Mouse (Mus musculus): Measurements from ENCODE around the gene Cacna1b. TPM values are rescaled to one million over a fixed set of nuclear protein-coding genes. Genes with fewer than 3 reads are reported as not detected.
A peak's percentile ranks its signal among the peaks of the same experiment; 100 is the strongest.

Gene Cacna1b
- polyA plus RNA-seq, 1 experiment from 2014 or later = 0.13 TPM

GRCm38 (mm10) chr2:24679012-24679651 is 83.8 kb downstream of the Cacna1b start:
- peak overlapping the region; percentile 54 for H3K4me2 ChIP-seq (ENCODE audit: low read depth, low read length)
- H3K9me3 ChIP-seq (replicated peaks; ENCODE audit: control insufficient read depth, low read length) = no peaks in the 10 kb centered on the region
- H3K4me1 ChIP-seq (ENCODE audit: control insufficient read depth, insufficient read depth, low read length) = no peaks in the 10 kb centered on the region
- peak; percentile 58 for ATAC-seq (replicated peaks; ENCODE audit: extremely low read depth, insufficient read depth, low FRiP score)
- 27% methylated on average over 50 of the region's 50 CpGs for WGBS
- H3K4me3 ChIP-seq (ENCODE audit: low read length) = peak overlapping the region; percentile 21
- H3K36me3 ChIP-seq (ENCODE audit: control insufficient read depth, insufficient read depth) = no peaks in the 10 kb centered on the region
- peaks cover 13% of the 10 kb centered on the region for H3K27me3 ChIP-seq (ENCODE audit: control insufficient read depth, insufficient read depth, low read length)
- no peak overlapping the region for H3K9ac ChIP-seq (ENCODE audit: low read length)
- H3K27ac ChIP-seq (ENCODE audit: low read length) = no peak overlapping the region

- H3K9ac ChIP-seq (ENCODE audit: low read length) = no peak overlapping the region
- no peak for ATAC-seq (replicated peaks; ENCODE audit: extremely low read depth, insufficient read depth, low FRiP score)
- peaks cover 13% of the 10 kb centered on the region for H3K27me3 ChIP-seq (ENCODE audit: control insufficient read depth, insufficient read depth, low read length)
- WGBS = 61% methylated on average over 5 of the region's 5 CpGs
- no peak overlapping the region; the same call in 1 of the 2 replicates for H3K4me3 ChIP-seq (ENCODE audit: low read length)
- no peaks in the 10 kb centered on the region for H3K4me1 ChIP-seq (ENCODE audit: control insufficient read depth, insufficient read depth, low read length)
- H3K27ac ChIP-seq (ENCODE audit: low read length) = no peak overlapping the region
- H3K4me2 ChIP-seq (ENCODE audit: low read depth, low read length) = peak overlapping the region; percentile 54; the same call in 1 of the 2 replicates
- H3K36me3 ChIP-seq (ENCODE audit: control insufficient read depth, insufficient read depth) = no peaks in the 10 kb centered on the region
- H3K9me3 ChIP-seq (replicated peaks; ENCODE audit: control insufficient read depth, low read length) = no peaks in the 10 kb centered on the region
Observed at GRCm38 (mm10) chr2:24678538-24678937, 84.4 kb downstream of the Cacna1b start.

- H3K4me2 ChIP-seq (ENCODE audit: low read depth, low read length) = no peak overlapping the region
- H3K9me3 ChIP-seq (replicated peaks; ENCODE audit: control insufficient read depth, low read length) = no peaks in the 10 kb centered on the region
- H3K4me1 ChIP-seq (ENCODE audit: control insufficient read depth, insufficient read depth, low read length) = no peaks in the 10 kb centered on the region
- peaks cover 13% of the 10 kb centered on the region for H3K27me3 ChIP-seq (ENCODE audit: control insufficient read depth, insufficient read depth, low read length)
- ATAC-seq (replicated peaks; ENCODE audit: extremely low read depth, insufficient read depth, low FRiP score) = no peak
- no peaks in the 10 kb centered on the region for H3K36me3 ChIP-seq (ENCODE audit: control insufficient read depth, insufficient read depth)
- no peak overlapping the region for H3K9ac ChIP-seq (ENCODE audit: low read length)
- H3K4me3 ChIP-seq (ENCODE audit: low read length) = no peak overlapping the region
- H3K27ac ChIP-seq (ENCODE audit: low read length) = no peak overlapping the region
- 72% methylated on average over 4 of the region's 4 CpGs for WGBS
Observed at GRCm38 (mm10) chr2:24678110-24678509, 84.8 kb downstream of the Cacna1b start.

- H3K4me3 ChIP-seq (ENCODE audit: low read length) = no peak overlapping the region
- 87% methylated on average over 3 of the region's 3 CpGs for WGBS
- H3K4me1 ChIP-seq (ENCODE audit: control insufficient read depth, insufficient read depth, low read length) = no peaks in the 10 kb centered on the region
- H3K27me3 ChIP-seq (ENCODE audit: control insufficient read depth, insufficient read depth, low read length) = peaks cover 13% of the 10 kb centered on the region
- no peak for ATAC-seq (replicated peaks; ENCODE audit: extremely low read depth, insufficient read depth, low FRiP score)
- no peak overlapping the region for H3K27ac ChIP-seq (ENCODE audit: low read length)
- H3K4me2 ChIP-seq (ENCODE audit: low read depth, low read length) = no peak overlapping the region
- H3K9me3 ChIP-seq (replicated peaks; ENCODE audit: control insufficient read depth, low read length) = no peaks in the 10 kb centered on the region
- H3K36me3 ChIP-seq (ENCODE audit: control insufficient read depth, insufficient read depth) = no peaks in the 10 kb centered on the region
- no peak overlapping the region for H3K9ac ChIP-seq (ENCODE audit: low read length)
Observed at GRCm38 (mm10) chr2:24677629-24678028, 85.3 kb downstream of the Cacna1b start.

GRCm38 (mm10) chr2:24674432-24675006 is 88.4 kb downstream of the Cacna1b start:
- no peak overlapping the region for H3K4me2 ChIP-seq (ENCODE audit: low read depth, low read length)
- no peaks in the 10 kb centered on the region for H3K36me3 ChIP-seq (ENCODE audit: control insufficient read depth, insufficient read depth)
- H3K9me3 ChIP-seq (replicated peaks; ENCODE audit: control insufficient read depth, low read length) = no peaks in the 10 kb centered on the region
- H3K9ac ChIP-seq (ENCODE audit: low read length) = no peak overlapping the region
- WGBS = 68% methylated on average over 6 of the region's 6 CpGs
- H3K27ac ChIP-seq (ENCODE audit: low read length) = no peak overlapping the region
- ATAC-seq (replicated peaks; ENCODE audit: extremely low read depth, insufficient read depth, low FRiP score) = no peak
- no peak overlapping the region for H3K4me3 ChIP-seq (ENCODE audit: low read length)
- peaks cover 7% of the 10 kb centered on the region for H3K27me3 ChIP-seq (ENCODE audit: control insufficient read depth, insufficient read depth, low read length)
- H3K4me1 ChIP-seq (ENCODE audit: control insufficient read depth, insufficient read depth, low read length) = no peaks in the 10 kb centered on the region

GRCm38 (mm10) chr2:24668598-24668997 is 94.4 kb downstream of the Cacna1b start:
- Histone ChIP-seq H3K9me3 (replicated peaks; ENCODE audit: control insufficient read depth, low read length) (no peaks in the 10 kb centered on the region), H3K36me3 (ENCODE audit: control insufficient read depth, insufficient read depth) (no peaks in the 10 kb centered on the region), H3K27me3 (ENCODE audit: control insufficient read depth, insufficient read depth, low read length) (no peaks in the 10 kb centered on the region), H3K4me2 (ENCODE audit: low read depth, low read length) (no peak overlapping the region), H3K27ac (ENCODE audit: low read length) (no peak overlapping the region), H3K4me3 (ENCODE audit: low read length) (no peak overlapping the region), H3K9ac (ENCODE audit: low read length) (no peak overlapping the region), H3K4me1 (ENCODE audit: control insufficient read depth, insufficient read depth, low read length) (no peaks in the 10 kb centered on the region)
- no peak for ATAC-seq (replicated peaks; ENCODE audit: extremely low read depth, insufficient read depth, low FRiP score)
- 84% methylated on average over 5 of the region's 5 CpGs for WGBS

GRCm38 (mm10) chr2:24664678-24665257 is 98.2 kb downstream of the Cacna1b start:
- Histone ChIP-seq H3K4me3 (ENCODE audit: low read length) (no peak overlapping the region), H3K4me2 (ENCODE audit: low read depth, low read length) (no peak overlapping the region), H3K27ac (ENCODE audit: low read length) (no peak overlapping the region), H3K36me3 (ENCODE audit: control insufficient read depth, insufficient read depth) (no peaks in the 10 kb centered on the region), H3K4me1 (ENCODE audit: control insufficient read depth, insufficient read depth, low read length) (no peaks in the 10 kb centered on the region), H3K9me3 (replicated peaks; ENCODE audit: control insufficient read depth, low read length) (no peaks in the 10 kb centered on the region), H3K27me3 (ENCODE audit: control insufficient read depth, insufficient read depth, low read length) (no peaks in the 10 kb centered on the region), H3K9ac (ENCODE audit: low read length) (no peak overlapping the region)
- WGBS = 28% methylated on average over 9 of the region's 9 CpGs
- ATAC-seq (replicated peaks; ENCODE audit: extremely low read depth, insufficient read depth, low FRiP score) = no peak

GRCm38 (mm10) chr2:24659150-24659775 is 103.7 kb downstream of the Cacna1b start:
- Histone ChIP-seq H3K4me1 (ENCODE audit: control insufficient read depth, insufficient read depth, low read length) (no peaks in the 10 kb centered on the region), H3K27me3 (ENCODE audit: control insufficient read depth, insufficient read depth, low read length) (no peaks in the 10 kb centered on the region), H3K36me3 (ENCODE audit: control insufficient read depth, insufficient read depth) (no peaks in the 10 kb centered on the region), H3K4me2 (ENCODE audit: low read depth, low read length) (no peak overlapping the region), H3K27ac (ENCODE audit: low read length) (no peak overlapping the region), H3K9me3 (replicated peaks; ENCODE audit: control insufficient read depth, low read length) (no peaks in the 10 kb centered on the region), H3K4me3 (ENCODE audit: low read length) (no peak overlapping the region), H3K9ac (ENCODE audit: low read length) (no peak overlapping the region)
- 53% methylated on average over 6 of the region's 6 CpGs for WGBS
- ATAC-seq (replicated peaks; ENCODE audit: extremely low read depth, insufficient read depth, low FRiP score) = no peak

- H3K4me3 ChIP-seq (ENCODE audit: low read length) = no peak overlapping the region
- H3K9me3 ChIP-seq (replicated peaks; ENCODE audit: control insufficient read depth, low read length) = no peaks in the 10 kb centered on the region
- no peak overlapping the region for H3K27ac ChIP-seq (ENCODE audit: low read length)
- WGBS = 71% methylated on average over 6 of the region's 6 CpGs
- ATAC-seq (replicated peaks; ENCODE audit: extremely low read depth, insufficient read depth, low FRiP score) = no peak
- H3K9ac ChIP-seq (ENCODE audit: low read length) = no peak overlapping the region
- no peaks in the 10 kb centered on the region for H3K27me3 ChIP-seq (ENCODE audit: control insufficient read depth, insufficient read depth, low read length)
- no peaks in the 10 kb centered on the region for H3K36me3 ChIP-seq (ENCODE audit: control insufficient read depth, insufficient read depth)
- no peak overlapping the region for H3K4me2 ChIP-seq (ENCODE audit: low read depth, low read length)
- no peaks in the 10 kb centered on the region for H3K4me1 ChIP-seq (ENCODE audit: control insufficient read depth, insufficient read depth, low read length)
Observed at GRCm38 (mm10) chr2:24648503-24648902, 114.4 kb downstream of the Cacna1b start.
